Mouse (Mus musculus): ENCODE results near the gene Masp1. TPM values are rescaled to one million over a fixed set of nuclear protein-coding genes. Genes with fewer than 3 reads are reported as not detected.

The Masp1 gene
- total RNA-seq, 4 experiments from 2014 or later = 14.5 to 24.1 (median 18.5) TPM

GRCm38 (mm10) chr16:23401959-23402358 lies 118.7 kb downstream of the Masp1 start:
- DNase-seq (ENCODE audit: low spot score) = no peak

- DNase-seq (ENCODE audit: low spot score) = no peak
Measured at GRCm38 (mm10) chr16:23401463-23401862, 119.2 kb downstream of the Masp1 start.

Other genes starting within 250 kb of the Masp1 start
- gene Rtp1, start 91.7 kb downstream of the Masp1 start, total RNA-seq (2022) = not detected
- gene Rtp4, start 524 bp downstream of the Masp1 start, total RNA-seq (2022) = 1 to 10 TPM; 2.3 to 4.4 (median 3.6) TPM

Measured in heart, adult 8-10 months (tissue).